Mouse (Mus musculus) G1E (cell line): ENCODE data around the gene Ccer2. TPM values are rescaled to one million over a fixed set of nuclear protein-coding genes. Genes with fewer than 3 reads are reported as not detected.

Experiments
- ATAC-seq: 2 replicates; pipeline ENCODE4 v1.8.0; 2016; ENCODE audit warnings: mild to moderate bottlenecking; ENCODE audit not compliant: insufficient number of reproducible peaks, poor library complexity, low FRiP score, severe bottlenecking; ENCODE audit errors: extremely low read depth
- DNase-seq: peaks from one replicate; pipeline ENCODE4 v3.0.0; 2012; ENCODE audit warnings: low spot score
- H3K27me3 ChIP-seq: 2 replicates; pipeline ENCODE4 v1.6.1; 2012; ENCODE audit warnings: mild to moderate bottlenecking, low read length, inconsistent platforms; ENCODE audit not compliant: insufficient read depth
- H3K36me3 ChIP-seq: replicated peaks from 2 replicates; pipeline ENCODE3; 2012; ENCODE audit warnings: mild to moderate bottlenecking, inconsistent platforms
- H3K4me1 ChIP-seq: 2 replicates; pipeline ENCODE4 v1.6.1; 2012; ENCODE audit warnings: low read depth, low read length, inconsistent platforms, mixed read lengths; ENCODE audit not compliant: insufficient read depth
- H3K4me3 ChIP-seq: 2 replicates; pipeline ENCODE4 v1.5.1; 2012; ENCODE audit warnings: low read depth, mild to moderate bottlenecking, inconsistent platforms, low read length, moderate library complexity, mixed read lengths
- H3K9me3 ChIP-seq: replicated peaks from 2 replicates; pipeline ENCODE4 v1.6.1; 2012; ENCODE audit warnings: inconsistent platforms
- CTCF ChIP-seq: IDR thresholded peaks from 2 replicates; pipeline ENCODE4 v1.5.1; 2012; ENCODE audit warnings: low read depth, low read length, inconsistent platforms, mixed read lengths
- GATA1 ChIP-seq: IDR thresholded peaks from 2 replicates; pipeline ENCODE4 v1.6.1; 2012; ENCODE audit warnings: borderline replicate concordance, low read length, inconsistent platforms, mixed read lengths
- GATA2 ChIP-seq: IDR thresholded peaks from 2 replicates; pipeline ENCODE4 v1.6.1; 2012; ENCODE audit warnings: low read depth, low read length, inconsistent platforms, borderline replicate concordance
- POLR2AphosphoS5 ChIP-seq: IDR thresholded peaks from 2 replicates; pipeline ENCODE4 v1.6.1; 2012; ENCODE audit warnings: low read depth, low read length, inconsistent platforms; ENCODE audit not compliant: insufficient replicate concordance
- TAL1 ChIP-seq: conservative IDR thresholded peaks from 2 replicates; pipeline ENCODE4 v1.6.1; 2012; ENCODE audit warnings: low read depth, low read length, inconsistent platforms, mixed read lengths
- polyA plus RNA-seq: library from polyadenylated mRNA; stranded (reverse); fragments of >175 nt; gene quantifications from 2 replicates; pipeline ENCODE4 v1.2.3, GENCODE M21; 2012
- total RNA-seq, 2 experiments: library from RNA; stranded (forward) in 1 of 2; stranded (reverse) in 1 of 2; fragments of 200-1000 nt in 1 of 2; fragments of >200 nt in 1 of 2; fragmentation: Nextera tagmentation in 1 of 2; gene quantifications; 2 replicates each; pipeline ENCODE4 v1.2.3; 2014 to 2017

Ccer2 gene
- total and polyA plus RNA-seq, 3 experiments, result not detected

DNA sequence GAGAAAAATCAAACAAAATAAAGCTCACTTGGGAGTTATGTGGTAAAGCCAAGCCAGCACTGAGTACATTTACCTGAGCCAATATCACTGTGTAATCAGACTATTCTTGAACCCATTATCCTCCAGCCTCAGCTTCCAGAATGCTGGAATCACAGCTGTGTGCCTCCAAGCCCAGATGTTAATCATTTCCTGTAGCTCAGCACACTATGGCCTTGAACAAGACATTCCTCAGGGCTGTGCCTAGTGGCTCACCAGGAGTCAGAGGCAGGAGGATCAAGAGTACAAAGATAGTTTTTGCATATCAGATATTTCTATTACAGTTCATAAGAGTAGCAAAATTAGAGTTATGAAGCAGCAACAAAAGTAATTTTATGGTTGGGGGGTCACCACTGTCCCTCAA is 35.7 kb downstream of the Ccer2 start:
- no peak for TF ChIP-seq POLR2AphosphoS5
- no peak for TF ChIP-seq TAL1
- no peak for TF ChIP-seq GATA2
- TF ChIP-seq GATA1, result no peak
- no peak for TF ChIP-seq CTCF

DNA sequence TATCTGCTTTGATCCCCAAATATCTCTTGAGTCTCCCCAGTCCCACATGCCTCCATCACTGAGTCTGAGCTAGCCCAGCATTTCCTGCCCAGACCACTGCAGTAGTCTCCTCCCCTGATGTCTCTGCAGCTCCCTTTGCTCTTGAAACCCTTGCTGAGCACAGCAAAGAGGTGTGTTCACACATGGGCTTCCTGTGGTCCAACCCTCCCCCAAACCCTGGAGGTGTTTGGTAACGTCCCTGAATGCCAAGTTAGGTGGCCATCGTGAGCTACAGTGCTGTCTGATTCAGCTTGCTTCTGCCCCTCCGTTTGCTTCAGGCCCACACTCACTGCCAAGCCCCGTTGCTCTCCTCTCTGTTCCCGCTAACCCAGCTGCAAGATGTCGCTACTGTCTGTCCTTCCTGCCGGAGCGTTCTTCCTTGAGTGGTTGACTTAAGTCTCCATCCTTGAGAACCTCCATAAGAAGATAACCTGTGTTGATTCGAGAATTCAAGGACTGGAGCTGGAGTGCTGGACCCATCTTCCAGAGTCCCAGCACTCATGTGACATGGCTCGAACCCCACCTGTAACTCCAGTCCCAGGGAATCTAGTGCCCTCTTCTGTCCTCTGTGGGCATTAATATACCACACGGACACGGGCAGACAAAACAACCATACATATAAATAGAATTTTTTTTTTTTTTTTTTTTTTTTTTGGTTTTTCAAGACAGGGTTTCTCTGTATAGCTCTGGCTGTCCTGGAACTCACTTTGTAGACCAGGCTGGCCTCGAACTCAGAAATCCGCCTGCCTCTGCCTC is 36.6 kb downstream of the Ccer2 start:
- Histone ChIP-seq H3K4me3 (no peak overlapping the region), H3K9me3 (no peaks in the 10 kb centered on the region), H3K4me1 (peaks cover 32% of the 10 kb centered on the region), H3K27me3 (peaks cover 18% of the 10 kb centered on the region; the same call in 1 of the 2 replicates), H3K36me3 (peaks cover 11% of the 10 kb centered on the region)
- TF ChIP-seq GATA2, result no peak
- TF ChIP-seq CTCF, result no peak
- TF ChIP-seq POLR2AphosphoS5, result no peak
- TF ChIP-seq TAL1, result no peak
- no peak for TF ChIP-seq GATA1
- no peak for ATAC-seq
- no peak for DNase-seq

More for the DNA sequence above, 35.7 kb downstream of the Ccer2 start:
- Histone ChIP-seq H3K4me3 (no peak overlapping the region), H3K4me1 (peaks cover 26% of the 10 kb centered on the region), H3K9me3 (no peaks in the 10 kb centered on the region), H3K36me3 (peaks cover 18% of the 10 kb centered on the region), H3K27me3 (peaks cover 18% of the 10 kb centered on the region; the same call in 1 of the 2 replicates)
- DNase-seq (no peak), ATAC-seq (no peak)

- H3K4me1 ChIP-seq, result peaks cover 35% of the 10 kb centered on the region
Observed at GRCm38 (mm10) chr7:28793834-28794233, 37.9 kb downstream of the Ccer2 start.

DNA sequence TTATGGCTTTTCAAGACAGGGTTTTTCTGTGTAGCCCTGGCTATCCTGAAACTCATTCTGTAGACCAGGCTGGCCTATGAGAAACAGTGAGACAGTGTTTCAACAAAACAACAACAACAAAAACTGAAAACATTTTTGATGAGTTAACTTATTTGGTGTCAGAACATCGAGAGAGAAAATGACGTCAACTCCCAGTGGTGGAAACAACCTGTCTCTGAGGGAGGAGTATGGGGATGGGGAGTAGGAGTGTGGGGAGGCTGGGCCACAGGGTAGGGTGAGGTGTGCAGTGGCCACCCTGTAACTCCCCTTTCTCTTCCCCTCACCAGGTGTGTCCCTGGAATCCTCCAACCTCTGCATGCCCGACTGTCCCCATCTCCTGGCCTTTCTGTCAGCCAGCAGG is 38.5 kb downstream of the Ccer2 start:
- Histone ChIP-seq H3K4me1 (peaks cover 38% of the 10 kb centered on the region), H3K27me3 (peaks cover 18% of the 10 kb centered on the region; the same call in 1 of the 2 replicates), H3K9me3 (no peaks in the 10 kb centered on the region), H3K4me3 (no peak overlapping the region), H3K36me3 (no peaks in the 10 kb centered on the region)
- TF ChIP-seq TAL1 (no peak), POLR2AphosphoS5 (no peak), GATA2 (no peak), GATA1 (no peak), CTCF (no peak)
- no peak for ATAC-seq
- no peak for DNase-seq

More at GRCm38 (mm10) chr7:28793834-28794233, 37.9 kb downstream of the Ccer2 start:
- Histone ChIP-seq H3K27me3 (peaks cover 18% of the 10 kb centered on the region; the same call in 1 of the 2 replicates), H3K36me3 (peaks cover 1% of the 10 kb centered on the region), H3K4me3 (no peak overlapping the region), H3K9me3 (no peaks in the 10 kb centered on the region)
- ATAC-seq, result no peak
- peak; percentile 32 for DNase-seq
- no peak for TF ChIP-seq POLR2AphosphoS5
- TF ChIP-seq TAL1, result no peak
- no peak for TF ChIP-seq GATA2
- TF ChIP-seq CTCF, result no peak
- no peak for TF ChIP-seq GATA1

- no peak for TF ChIP-seq GATA2
- TF ChIP-seq CTCF, result no peak
- no peak for TF ChIP-seq TAL1
- no peak for TF ChIP-seq GATA1
- Histone ChIP-seq H3K4me3 (peak overlapping the region; percentile 10; the same call in 1 of the 2 replicates), H3K4me1 (peaks cover 38% of the 10 kb centered on the region), H3K36me3 (no peaks in the 10 kb centered on the region), H3K9me3 (no peaks in the 10 kb centered on the region), H3K27me3 (peaks cover 18% of the 10 kb centered on the region; the same call in 1 of the 2 replicates)
- ATAC-seq (no peak), DNase-seq (no peak)
Observed at GRCm38 (mm10) chr7:28795832-28796231, 39.9 kb downstream of the Ccer2 start.

- H3K27me3 ChIP-seq, result peaks cover 18% of the 10 kb centered on the region; the same call in 1 of the 2 replicates
- TF ChIP-seq GATA2 (no peak), POLR2AphosphoS5 (no peak), GATA1 (no peak), CTCF (peak; percentile 98)
- no peaks in the 10 kb centered on the region for H3K9me3 ChIP-seq
- ATAC-seq, result no peak
- DNase-seq, result peak; percentile 50
- no peaks in the 10 kb centered on the region for H3K36me3 ChIP-seq
- peak overlapping the region; percentile 37; the same call in 1 of the 2 replicates for H3K4me3 ChIP-seq
- H3K4me1 ChIP-seq, result peaks cover 38% of the 10 kb centered on the region
Observed at GRCm38 (mm10) chr7:28796562-28796975, 40.6 kb downstream of the Ccer2 start.
